Mouse (Mus musculus) left cerebral cortex, postnatal 10 days (tissue): Measurements from ENCODE around the gene Itpr2. TPM values are rescaled to one million over a fixed set of nuclear protein-coding genes. Genes with fewer than 3 reads are reported as not detected.

ENCODE experiments used
- DNase-seq, 2 experiments: peaks; one replicate each; pipeline ENCODE4 v3.0.0; 2021 to 2022; ENCODE audit warnings: low spot score in 2 of 2, mixed read lengths in 1 of 2; ENCODE audit errors: extremely low spot score in 1 of 2
- intact Hi-C: fragments of 180-260 bp; cut with DNase I; formaldehyde crosslinking; loops from one replicate; pipeline ENCODE4 v1.15.1; 2025
- total RNA-seq, 2 experiments: library from RNA; stranded (reverse); gene quantifications; 2 replicates each; pipeline ENCODE4 v1.2.3; 2021

Gene Itpr2
- total RNA-seq, 2 experiments from 2014 or later: 17.0 to 19.3 TPM

- intact Hi-C loops: no loop called here
- no peak for DNase-seq
Measured at GRCm38 (mm10) chr6:146174644-146175250, 327.3 kb downstream of the Itpr2 start.

DNA sequence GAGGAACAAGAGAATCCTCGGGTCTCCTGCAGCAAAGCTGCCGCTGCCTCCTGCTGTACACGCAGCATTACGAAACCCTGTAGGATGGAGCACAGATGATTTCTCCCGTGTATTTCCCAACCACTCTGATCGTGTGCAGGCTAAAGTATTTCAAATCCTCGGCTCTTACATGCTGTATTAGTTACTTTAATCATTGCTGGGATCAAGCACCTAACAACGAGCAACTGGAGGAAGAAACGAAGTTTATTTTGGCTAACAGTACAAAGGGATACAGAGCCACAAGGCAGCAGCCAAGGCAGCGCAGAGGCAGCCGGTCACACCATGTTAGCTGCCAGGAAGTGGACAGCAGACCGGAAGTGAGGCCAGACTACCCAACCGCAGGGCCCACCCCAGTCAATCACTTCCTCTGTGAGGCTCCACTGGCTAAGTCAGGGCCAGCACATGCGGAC, 331.4 kb downstream of the Itpr2 start:
- DNase-seq: peak in 1 of 2 experiments; percentile 83
- intact Hi-C loops: no loop called here

DNA sequence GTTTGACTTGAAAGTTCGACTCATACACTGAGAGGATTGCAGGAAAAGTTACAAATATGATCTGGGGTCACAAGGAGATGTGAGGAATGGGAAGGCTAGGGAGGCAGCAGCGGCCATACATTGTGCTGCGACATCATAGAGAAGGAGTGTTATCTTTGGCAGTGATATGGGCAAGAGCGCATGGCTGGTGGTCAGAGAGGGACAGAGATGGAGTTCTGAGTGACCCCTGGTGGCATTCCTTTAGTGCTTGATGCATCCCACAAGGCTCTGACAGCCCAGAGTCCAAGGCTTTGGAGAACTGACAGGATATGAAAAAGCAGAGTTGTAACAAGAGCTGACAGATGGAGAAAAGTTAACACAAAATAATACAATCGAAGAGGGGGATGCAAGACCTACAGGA, 334.8 kb downstream of the Itpr2 start:
- intact Hi-C loops: loop anchor here (10.0 kb wide), 1 partner anchor 302 kb away; the partner anchor contains the start of gene Bhlhe41
- no peak for DNase-seq

GRCm38 (mm10) chr6:146159641-146160040, 342.4 kb downstream of the Itpr2 start:
- intact Hi-C loops: loop anchor here (10.0 kb wide), 1 partner anchor 295 kb away; the partner anchor contains the start of gene Bhlhe41
- peak in 1 of 2 experiments; percentile 42 for DNase-seq

GRCm38 (mm10) chr6:146158717-146159116, 343.3 kb downstream of the Itpr2 start:
- intact Hi-C loops: no loop called here

GRCm38 (mm10) chr6:146157983-146158535, 344.0 kb downstream of the Itpr2 start:
- no peak for DNase-seq
- intact Hi-C loops: no loop called here

More at GRCm38 (mm10) chr6:146158717-146159116, 343.3 kb downstream of the Itpr2 start:
- no peak for DNase-seq

- no peak for DNase-seq
- intact Hi-C loops: no loop called here
Measured at GRCm38 (mm10) chr6:146157099-146157498, 344.9 kb downstream of the Itpr2 start.

- DNase-seq: no peak
Measured at GRCm38 (mm10) chr6:146156536-146156935, 345.5 kb downstream of the Itpr2 start.

DNA sequence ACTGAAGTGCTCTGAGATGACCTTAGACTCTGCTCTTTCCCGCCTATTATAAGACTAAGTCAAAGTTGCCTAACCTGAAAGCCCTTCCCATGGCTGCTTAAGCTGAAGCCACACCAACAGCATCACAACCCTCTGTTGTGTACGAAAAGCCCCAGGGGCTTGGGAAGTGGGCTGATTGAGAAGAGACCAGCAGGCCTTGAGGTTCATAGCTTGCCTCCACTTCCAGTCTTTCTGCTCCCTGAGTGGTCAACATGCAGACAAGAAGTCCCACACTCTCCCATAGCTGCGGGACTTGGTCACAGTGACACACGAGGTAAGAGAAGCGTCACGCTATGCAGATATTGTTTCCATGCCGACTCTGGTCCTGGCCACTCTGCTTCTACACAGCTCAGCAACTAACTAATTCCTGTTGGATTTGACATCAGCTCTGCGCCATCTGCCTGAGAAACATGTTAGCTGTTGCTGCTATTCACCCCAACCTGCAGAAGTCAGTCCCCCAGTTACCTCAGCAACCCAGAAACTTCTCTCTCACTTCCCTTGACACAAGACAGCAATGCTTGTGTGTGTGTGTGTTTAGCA, 346.8 kb downstream of the Itpr2 start:
- intact Hi-C loops: no loop called here
- no peak for DNase-seq

More at GRCm38 (mm10) chr6:146156536-146156935, 345.5 kb downstream of the Itpr2 start:
- intact Hi-C loops: no loop called here

- intact Hi-C loops: no loop called here
- no peak for DNase-seq
Measured at GRCm38 (mm10) chr6:146152843-146153242, 349.2 kb downstream of the Itpr2 start.

- no peak for DNase-seq
- intact Hi-C loops: no loop called here
Measured at GRCm38 (mm10) chr6:146140966-146141585, 360.9 kb downstream of the Itpr2 start.

GRCm38 (mm10) chr6:146140171-146140570, 361.9 kb downstream of the Itpr2 start:
- intact Hi-C loops: no loop called here

DNA sequence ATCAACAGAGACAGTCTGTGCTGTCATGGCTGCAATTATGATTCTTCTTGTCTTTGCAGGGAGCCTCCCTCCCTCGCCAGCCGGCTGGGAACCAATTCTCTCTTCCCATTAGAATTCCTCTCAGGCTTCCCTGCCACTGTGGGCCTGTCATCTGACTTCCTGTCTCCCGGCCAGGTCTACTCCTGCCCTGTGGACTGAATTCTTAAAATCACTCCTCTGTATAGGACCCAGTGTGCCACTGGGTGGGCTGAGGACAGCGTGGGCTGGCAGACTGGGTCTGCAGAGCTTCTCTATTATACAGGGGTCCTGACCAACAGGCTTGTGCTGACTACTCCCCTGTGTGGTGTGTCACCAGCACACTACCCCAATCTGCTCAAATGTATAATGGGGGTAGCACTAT, 365.4 kb downstream of the Itpr2 start:
- intact Hi-C loops: no loop called here
- peak; percentile 45 to 53 for DNase-seq

More at GRCm38 (mm10) chr6:146140171-146140570, 361.9 kb downstream of the Itpr2 start:
- no peak for DNase-seq

DNA sequence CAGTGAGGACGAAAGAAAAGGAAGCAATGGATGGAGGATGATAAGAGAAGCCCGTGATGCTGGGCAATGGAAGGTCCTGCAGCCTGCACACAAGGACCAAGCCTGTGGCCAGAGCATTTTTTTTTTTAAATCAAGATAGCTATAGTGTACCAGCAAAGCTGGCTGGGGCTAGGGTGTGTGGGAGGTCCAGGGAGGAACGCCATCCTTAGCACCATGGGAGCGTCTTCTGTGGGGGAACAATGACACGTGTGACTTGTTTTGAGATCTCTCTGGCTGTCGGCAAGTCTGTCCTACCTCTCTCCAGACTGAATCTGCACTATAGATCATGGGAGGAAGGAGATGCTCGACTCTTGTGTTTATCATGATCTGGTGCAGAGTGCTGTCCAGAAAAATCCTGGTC, 365.8 kb downstream of the Itpr2 start:
- intact Hi-C loops: no loop called here
- no peak for DNase-seq

DNA sequence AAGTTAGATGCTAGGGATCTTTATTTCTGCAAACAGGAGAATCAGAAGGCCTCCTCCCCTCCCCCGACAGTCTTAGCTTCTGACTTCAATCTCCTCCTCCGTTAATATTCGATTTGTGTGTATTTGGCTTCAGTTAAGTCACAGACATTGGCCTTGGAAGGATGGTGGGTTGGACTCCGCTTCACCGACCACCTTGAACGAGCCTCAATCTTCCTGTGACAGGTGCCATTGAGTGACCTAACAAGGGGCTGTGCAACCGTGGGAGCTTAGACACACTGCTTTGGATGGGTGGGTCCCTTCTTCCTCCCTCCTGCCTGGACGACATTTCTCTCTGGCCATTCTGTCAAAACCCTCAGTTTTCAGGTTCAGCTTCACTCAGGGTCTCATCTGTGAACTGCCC, 366.7 kb downstream of the Itpr2 start:
- intact Hi-C loops: no loop called here
- DNase-seq: no peak

- no peak for DNase-seq
- intact Hi-C loops: no loop called here
Measured at GRCm38 (mm10) chr6:146133921-146134320, 368.1 kb downstream of the Itpr2 start.

DNA sequence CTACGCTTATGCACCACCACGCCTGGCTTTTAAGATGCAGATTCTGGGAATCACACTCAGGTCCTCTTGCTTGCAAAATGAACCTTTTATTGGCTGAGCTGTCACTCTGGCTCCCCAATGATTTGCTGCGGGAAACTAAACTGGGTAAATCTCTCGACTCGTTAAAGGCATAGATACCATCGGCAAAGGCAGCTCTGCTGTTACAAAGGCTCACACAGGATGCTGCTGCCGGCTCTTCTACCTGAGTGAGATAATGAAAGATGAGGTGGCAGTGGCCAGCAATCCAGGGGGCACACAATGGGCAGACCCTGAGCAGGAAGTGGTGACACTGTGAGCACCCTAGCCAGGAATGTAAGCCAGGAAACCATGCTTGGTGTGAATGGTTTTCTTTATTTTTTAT, 373.0 kb downstream of the Itpr2 start:
- intact Hi-C loops: no loop called here

DNA sequence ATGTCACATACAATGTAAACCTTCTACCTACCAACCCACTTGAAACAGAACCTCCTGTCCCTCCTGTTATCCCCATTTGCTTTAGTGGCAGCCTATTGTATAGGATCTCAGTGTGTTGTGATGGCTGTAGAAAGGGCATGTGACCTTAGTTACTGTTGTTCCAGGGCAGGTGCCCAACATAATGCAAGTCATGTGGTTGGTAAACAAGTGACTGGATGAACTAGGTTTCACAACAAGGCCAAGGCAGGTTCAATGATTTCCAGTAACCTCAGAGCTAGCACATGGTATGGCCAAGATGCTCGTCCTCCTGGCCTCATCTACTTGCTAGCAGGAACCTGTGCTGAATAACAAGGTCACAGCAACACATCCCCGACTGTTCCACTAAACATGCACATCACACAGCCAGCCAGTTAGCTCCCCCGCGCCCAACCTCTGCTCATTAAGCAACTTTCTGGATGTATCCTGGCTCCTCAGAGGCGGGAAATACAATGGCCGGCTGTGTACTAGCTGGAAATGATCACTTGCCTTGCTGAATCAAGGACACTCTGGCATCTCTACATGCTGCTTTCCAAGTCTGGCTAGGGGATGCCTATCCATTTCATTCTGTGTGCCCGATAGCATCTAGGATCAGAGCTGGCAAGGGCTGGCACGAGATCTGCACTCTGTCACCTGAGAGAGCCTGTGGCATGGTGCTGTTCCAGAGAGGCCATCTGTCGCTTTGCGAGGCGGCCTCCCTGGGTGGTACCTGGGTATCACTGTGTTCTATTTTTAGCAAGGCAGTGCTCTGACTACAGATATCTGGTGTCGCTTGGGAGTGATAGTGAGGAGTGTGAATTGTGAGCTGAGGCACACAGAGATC, 375.0 kb downstream of the Itpr2 start:
- intact Hi-C loops: no loop called here
- peak; percentile 15 to 38 for DNase-seq

More for the DNA sequence above, 373.0 kb downstream of the Itpr2 start:
- no peak for DNase-seq

GRCm38 (mm10) chr6:146125621-146126020, 376.4 kb downstream of the Itpr2 start:
- intact Hi-C loops: no loop called here
- no peak for DNase-seq
